In the genomic region with DNA sequence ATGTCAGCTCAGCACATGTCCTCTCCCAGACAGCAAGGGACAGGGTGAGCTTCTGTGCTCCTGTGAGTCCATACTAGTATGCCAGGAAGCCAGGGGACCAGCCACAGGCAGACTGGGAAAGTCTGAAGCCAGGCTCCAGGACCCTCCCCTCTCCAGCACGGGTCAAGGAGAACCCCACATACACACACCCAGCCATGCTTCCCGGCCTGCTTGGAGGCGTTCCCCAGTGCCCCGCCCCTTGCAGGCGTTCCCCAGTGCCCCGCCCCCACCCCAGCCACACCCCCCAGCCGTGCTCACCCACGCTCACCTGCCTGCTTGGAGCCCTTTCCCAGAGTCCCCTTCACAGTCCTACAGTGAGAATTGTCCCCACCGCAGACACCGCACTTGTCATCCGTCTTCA, we compare ENCODE assay signal across 15 mouse cellular contexts. TPM values are rescaled to one million over a fixed set of nuclear protein-coding genes. Genes with fewer than 3 reads are reported as not detected.
DNase-seq lines count a peak whose midpoint lies in the region; ATAC-seq and TF ChIP-seq lines count a peak whose summit lies in the region.
"Had no signal": no experiment of that assay in that cellular context is flagged by ENCODE, and none has a peak within 500 bp of the region (broad histone marks: within the 10 kb centered on the region; RNA-seq: fewer than 3 reads in every experiment).

No protein-coding gene starts in this region.

- no peaks in the 10 kb centered on the region for H3K9me3 ChIP-seq in lung, embryonic 14.5 days (ENCODE audit: low read depth, low read length)
- H3K9me3 ChIP-seq in intestine, postnatal 0 days (ENCODE audit: control insufficient read depth), result 0 out of 2 replicates have a peak, but pooled peaks cover 3% of the 10 kb centered on the region
- H3K9me3 ChIP-seq in neural tube, embryonic 14.5 days (ENCODE audit: control insufficient read depth, low read length), result no peaks in the 10 kb centered on the region
- H3K9me3 ChIP-seq: hindbrain, embryonic 13.5 days had no signal

- DNase-seq in lung, embryonic 14.5 days, result no peak
- no peak for DNase-seq in lung, postnatal 10 days
- DNase-seq in embryo, embryonic 9.5 days (ENCODE audit: extremely low spot score), result peak; percentile 22
- DNase-seq in spleen, postnatal 10 days (ENCODE audit: low spot score in 2 of 2), result no peak
- no peak for DNase-seq in cerebellum, postnatal 14 days
- DNase-seq: adrenal gland, adult 8-10 months; cerebellum, adult 18-20 months; gastrocnemius, postnatal 25 days; lung, adult 2 months; right cerebral cortex, postnatal 25 days; thymus, postnatal 25 days had no signal

- no peak overlapping the region for H3K9ac ChIP-seq in lung, embryonic 14.5 days
- no peak overlapping the region for H3K9ac ChIP-seq in intestine, postnatal 0 days (ENCODE audit: low read depth, low read length)
- no peak overlapping the region for H3K9ac ChIP-seq in neural tube, embryonic 14.5 days (replicated peaks; ENCODE audit: low read depth, low read length)
- H3K9ac ChIP-seq: hindbrain, embryonic 13.5 days had no signal

- no peak overlapping the region for H3K27ac ChIP-seq in lung, embryonic 14.5 days (ENCODE audit: low read depth)
- no peak overlapping the region for H3K27ac ChIP-seq in intestine, postnatal 0 days (ENCODE audit: low read depth, low read length)
- no peak overlapping the region for H3K27ac ChIP-seq in neural tube, embryonic 14.5 days (ENCODE audit: low read depth, low read length)
- H3K27ac ChIP-seq: hindbrain, embryonic 13.5 days had no signal

- 10% methylated on average over 11 of the region's 11 CpGs for WGBS in lung, embryonic 14.5 days
- WGBS in intestine, postnatal 0 days, result 8% methylated on average over 11 of the region's 11 CpGs
- WGBS in neural tube, embryonic 14.5 days, result 11% methylated on average over 11 of the region's 11 CpGs

- H3K27me3 ChIP-seq in lung, embryonic 14.5 days (ENCODE audit: insufficient read depth, low read length), result peaks cover 6% of the 10 kb centered on the region; the same call in 1 of the 2 replicates
- H3K27me3 ChIP-seq in intestine, postnatal 0 days (replicated peaks; ENCODE audit: control insufficient read depth, insufficient read depth, low read length), result 0 out of 2 replicates have a peak, but pooled peaks cover 3% of the 10 kb centered on the region
- H3K27me3 ChIP-seq in neural tube, embryonic 14.5 days (ENCODE audit: control insufficient read depth, insufficient read depth, low read length), result no peaks in the 10 kb centered on the region

- peak; percentile 47; the same call in 1 of the 2 replicates for ATAC-seq in lung, embryonic 14.5 days (ENCODE audit: insufficient read depth)
- no peak; the same call in 1 of the 2 replicates for ATAC-seq in intestine, postnatal 0 days
- ATAC-seq in neural tube, embryonic 14.5 days (ENCODE audit: low read depth), result 0 out of 2 replicates have a peak, but pooled peaks have one; percentile 51

- no peaks in the 10 kb centered on the region for H3K4me1 ChIP-seq in lung, embryonic 14.5 days (ENCODE audit: insufficient read depth)
- H3K4me1 ChIP-seq in intestine, postnatal 0 days (replicated peaks; ENCODE audit: control insufficient read depth, insufficient read depth, low read length), result no peaks in the 10 kb centered on the region
- no peaks in the 10 kb centered on the region for H3K4me1 ChIP-seq in neural tube, embryonic 14.5 days (ENCODE audit: control insufficient read depth, insufficient read depth, low read length)

- H3K36me3 ChIP-seq in lung, embryonic 14.5 days (ENCODE audit: insufficient read depth), result no peaks in the 10 kb centered on the region
- no peaks in the 10 kb centered on the region for H3K36me3 ChIP-seq in intestine, postnatal 0 days (ENCODE audit: control insufficient read depth, insufficient read depth)
- no peaks in the 10 kb centered on the region for H3K36me3 ChIP-seq in neural tube, embryonic 14.5 days (ENCODE audit: control insufficient read depth, insufficient read depth, low read length)
- H3K36me3 ChIP-seq: hindbrain, embryonic 13.5 days had no signal

- H3K4me3 ChIP-seq in lung, embryonic 14.5 days (ENCODE audit: low read depth, low read length), result no peak overlapping the region
- H3K4me3 ChIP-seq in intestine, postnatal 0 days (ENCODE audit: low read depth, low read length), result no peak overlapping the region
- H3K4me3 ChIP-seq in neural tube, embryonic 14.5 days (ENCODE audit: low read depth, low read length), result no peak overlapping the region
- H3K4me3 ChIP-seq: hindbrain, embryonic 13.5 days; myocyte had no signal

- peak overlapping the region; percentile 15; the same call in 1 of the 2 replicates for H3K4me2 ChIP-seq in lung, embryonic 14.5 days
- peak overlapping the region; percentile 13; the same call in 1 of the 2 replicates for H3K4me2 ChIP-seq in intestine, postnatal 0 days (replicated peaks; ENCODE audit: low read depth)
- no peak overlapping the region for H3K4me2 ChIP-seq in neural tube, embryonic 14.5 days (ENCODE audit: low read depth, low read length)
- H3K4me2 ChIP-seq: hindbrain, embryonic 13.5 days had no signal

- no peak for TF ChIP-seq CTCF in lung, embryonic 14.5 days (IDR thresholded peaks at IDR 0.05; ENCODE audit: low read depth)
- TF ChIP-seq CTCF in intestine, postnatal 0 days (IDR thresholded peaks at IDR 0.05; ENCODE audit: low read depth), result no peak

RNA-seq across cellular contexts. Expression of a gene that starts 41.1 kb away (rescaled TPM):
- 1.4 and 1.6 TPM in 2 replicates for polyA plus RNA-seq in lung, embryonic 14.5 days (2014; fragmentation: Nextera tagmentation; extraction: Ambion mirVana)
- not detected in 2 replicates for polyA plus RNA-seq in intestine, postnatal 0 days (2015; fragmentation: Nextera tagmentation; extraction: Ambion mirVana)
- polyA plus RNA-seq in neural tube, embryonic 14.5 days (2014; fragmentation: Nextera tagmentation; extraction: Ambion mirVana), result not detected in 2 replicates
- polyA plus RNA-seq: hindbrain, embryonic 13.5 days; myocyte had no signal
